In the genomic region with DNA sequence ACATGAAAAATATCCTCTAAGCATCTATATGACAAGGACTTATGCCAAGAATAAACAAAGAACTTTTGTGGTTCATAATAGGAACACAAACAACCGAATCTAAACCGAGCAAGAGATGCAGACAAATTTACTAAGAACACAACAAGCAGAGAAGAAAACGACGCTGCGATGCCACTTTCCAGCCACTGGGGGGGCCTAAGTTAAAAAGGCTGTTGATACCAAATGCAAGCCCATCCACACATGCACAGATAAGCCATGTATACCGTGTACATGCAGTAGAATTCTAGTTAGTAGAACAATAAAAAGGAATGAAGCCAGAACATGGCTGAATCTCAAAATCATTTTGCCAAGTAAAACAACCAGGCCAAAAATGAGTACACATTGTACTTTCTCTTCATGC, we compare ENCODE assay signal across 13 mouse cellular contexts. TPM values are rescaled to one million over a fixed set of nuclear protein-coding genes. Genes with fewer than 3 reads are reported as not detected.
DNase-seq lines count a peak whose midpoint lies in the region; ATAC-seq and TF ChIP-seq lines count a peak whose summit lies in the region.
"Had no signal": no experiment of that assay in that cellular context is flagged by ENCODE, and none has a peak within 500 bp of the region (broad histone marks: within the 10 kb centered on the region; RNA-seq: fewer than 3 reads in every experiment).

No protein-coding gene starts in this region.

- no peak overlapping the region for H3K27ac ChIP-seq in heart, postnatal 0 days (ENCODE audit: low read depth)
- no peak overlapping the region for H3K27ac ChIP-seq in lung, postnatal 0 days (ENCODE audit: low read length)
- H3K27ac ChIP-seq in limb, embryonic 14.5 days (replicated peaks; ENCODE audit: low read depth, low read length), result no peak overlapping the region
- H3K27ac ChIP-seq: forebrain, embryonic 12.5 days had no signal

- no peaks in the 10 kb centered on the region for H3K4me1 ChIP-seq in heart, postnatal 0 days (ENCODE audit: control insufficient read depth, insufficient read depth)
- no peaks in the 10 kb centered on the region for H3K4me1 ChIP-seq in lung, postnatal 0 days (ENCODE audit: insufficient read depth, low read depth, low read length)
- H3K4me1 ChIP-seq in lung, adult 2 months (ENCODE audit: control insufficient read depth, insufficient read depth, low read length), result no peaks in the 10 kb centered on the region
- no peaks in the 10 kb centered on the region for H3K4me1 ChIP-seq in limb, embryonic 14.5 days (ENCODE audit: control insufficient read depth, insufficient read depth, low read length)
- H3K4me1 ChIP-seq: forebrain, embryonic 12.5 days had no signal

- 31% methylated on average over 6 of the region's 6 CpGs for WGBS in heart, postnatal 0 days
- WGBS in lung, postnatal 0 days, result 24% methylated on average over 6 of the region's 6 CpGs
- WGBS in lung, adult 2 months, result 27% methylated on average over 6 of the region's 6 CpGs
- 30% methylated on average over 6 of the region's 6 CpGs for WGBS in limb, embryonic 14.5 days

- no peak for ATAC-seq in heart, postnatal 0 days (ENCODE audit: insufficient read depth, low read depth)
- ATAC-seq in lung, postnatal 0 days, result no peak
- no peak for ATAC-seq in limb, embryonic 14.5 days (ENCODE audit: low FRiP score, low read depth)
- ATAC-seq: inflammation-experienced regulatory T-cells, adult 6 months had no signal

- intact Hi-C loops in left cerebral cortex, postnatal 36 days (cut with DNase I), result no loop called here

- H3K9me3 ChIP-seq in heart, postnatal 0 days (replicated peaks; ENCODE audit: control insufficient read depth, low read length), result no peaks in the 10 kb centered on the region
- no peaks in the 10 kb centered on the region for H3K9me3 ChIP-seq in lung, postnatal 0 days (ENCODE audit: low read length)
- H3K9me3 ChIP-seq in limb, embryonic 14.5 days (ENCODE audit: control insufficient read depth, low read length), result no peaks in the 10 kb centered on the region
- H3K9me3 ChIP-seq: forebrain, embryonic 12.5 days had no signal

- no peak for TF ChIP-seq POLR2A in lung, adult 2 months (IDR thresholded peaks at IDR 0.05; ENCODE audit: borderline replicate concordance, extremely low read depth, low read depth, low read length)
- no peak for TF ChIP-seq POLR2A in limb, embryonic 14.5 days (IDR thresholded peaks at IDR 0.05; ENCODE audit: borderline replicate concordance, extremely low read depth, insufficient read depth, insufficient read length)

- no peak overlapping the region for H3K4me3 ChIP-seq in heart, postnatal 0 days (ENCODE audit: low read depth, low read length)
- H3K4me3 ChIP-seq in lung, postnatal 0 days (ENCODE audit: low read depth, low read length), result no peak overlapping the region
- H3K4me3 ChIP-seq in lung, adult 2 months (replicated peaks; ENCODE audit: extremely low read depth, low read depth, low read length), result no peak overlapping the region
- no peak overlapping the region for H3K4me3 ChIP-seq in limb, embryonic 14.5 days (replicated peaks; ENCODE audit: low read length)
- H3K4me3 ChIP-seq: forebrain, embryonic 12.5 days had no signal

- no peaks in the 10 kb centered on the region for H3K27me3 ChIP-seq in heart, postnatal 0 days (ENCODE audit: control insufficient read depth, insufficient read depth, low read length)
- no peaks in the 10 kb centered on the region for H3K27me3 ChIP-seq in lung, postnatal 0 days (replicated peaks; ENCODE audit: insufficient read depth, low read length)
- no peaks in the 10 kb centered on the region for H3K27me3 ChIP-seq in limb, embryonic 14.5 days (ENCODE audit: control insufficient read depth, insufficient read depth, low read length)
- H3K27me3 ChIP-seq: forebrain, embryonic 12.5 days had no signal

- H3K9ac ChIP-seq in heart, postnatal 0 days (replicated peaks; ENCODE audit: low read depth, low read length), result no peak overlapping the region
- H3K9ac ChIP-seq in lung, postnatal 0 days (replicated peaks; ENCODE audit: low read depth), result no peak overlapping the region
- no peak overlapping the region for H3K9ac ChIP-seq in limb, embryonic 14.5 days (ENCODE audit: low read depth, low read length, severe bottlenecking)
- H3K9ac ChIP-seq: forebrain, embryonic 12.5 days had no signal

- DNase-seq in heart, postnatal 0 days (ENCODE audit: low spot score), result no peak
- DNase-seq in heart, postnatal 4 days, result no peak
- DNase-seq in lung, postnatal 0 days (ENCODE audit: low spot score), result no peak
- DNase-seq in lung, adult 2 months, result no peak
- DNase-seq in NIH3T3 (ENCODE audit: low read depth), result peak; percentile 43
- peak; percentile 20 for DNase-seq in limb, embryonic 14.5 days (ENCODE audit: low spot score)
- no peak for DNase-seq in ovary, adult 18-20 months (ENCODE audit: low spot score)
- DNase-seq in left cerebral cortex, postnatal 36 days (ENCODE audit: low spot score in 2 of 2), result no peak
- DNase-seq: adrenal gland, postnatal 14 days; lung, postnatal 4 days; right cerebral cortex, postnatal 14 days had no signal

- TF ChIP-seq EP300 in heart, postnatal 0 days (IDR thresholded peaks at IDR 0.05; ENCODE audit: low read depth), result no peak
- no peak for TF ChIP-seq EP300 in lung, postnatal 0 days (IDR thresholded peaks at IDR 0.05)

- TF ChIP-seq CTCF in heart, postnatal 0 days (IDR thresholded peaks at IDR 0.05; ENCODE audit: low read depth), result peak; percentile 21; the same call in 1 of the 2 replicates
- TF ChIP-seq CTCF in lung, postnatal 0 days (IDR thresholded peaks at IDR 0.05), result peak; percentile 45
- TF ChIP-seq CTCF in lung, adult 2 months (IDR thresholded peaks at IDR 0.05; ENCODE audit: insufficient read depth, low read length), result no peak

- no peaks in the 10 kb centered on the region for H3K36me3 ChIP-seq in heart, postnatal 0 days (replicated peaks; ENCODE audit: control insufficient read depth, insufficient read depth, low read length)
- H3K36me3 ChIP-seq in lung, postnatal 0 days (ENCODE audit: insufficient read depth, low read length), result no peaks in the 10 kb centered on the region
- H3K36me3 ChIP-seq in limb, embryonic 14.5 days (ENCODE audit: control insufficient read depth, insufficient read depth, low read length), result no peaks in the 10 kb centered on the region
- H3K36me3 ChIP-seq: forebrain, embryonic 12.5 days had no signal

- no peak overlapping the region for H3K4me2 ChIP-seq in heart, postnatal 0 days (ENCODE audit: low read depth, low read length)
- no peak overlapping the region for H3K4me2 ChIP-seq in lung, postnatal 0 days (replicated peaks; ENCODE audit: low read depth, low read length)
- no peak overlapping the region for H3K4me2 ChIP-seq in limb, embryonic 14.5 days (replicated peaks; ENCODE audit: low read depth, low read length, severe bottlenecking)
- H3K4me2 ChIP-seq: forebrain, embryonic 12.5 days had no signal

RNA-seq across cellular contexts. Expression of a gene that starts 35.2 kb away (rescaled TPM):
- 2.4 and 3.1 TPM in 2 replicates for total RNA-seq in heart, postnatal 0 days (2014; rRNA removed; ENCODE audit: low replicate concordance)
- polyA plus RNA-seq in heart, postnatal 0 days (2015; fragmentation: Nextera tagmentation; extraction: Ambion mirVana), result 3.8 and 3.9 TPM in 2 replicates
- total RNA-seq in heart, postnatal 4 days (2021), result 10 to 100 TPM; 10.7 to 13.0 TPM
- 1.1 and 1.7 TPM in 2 replicates for polyA plus RNA-seq in lung, postnatal 0 days (2015; fragmentation: Nextera tagmentation; extraction: Ambion mirVana)
- 0.15 and 0.46 TPM in 2 replicates for polyA plus RNA-seq in lung, adult 2 months (2012; rRNA removed)
- 9.9 and 16.1 TPM in 2 replicates for polyA plus RNA-seq in limb, embryonic 14.5 days (2012; rRNA removed)
- polyA plus RNA-seq in limb, embryonic 14.5 days (2014; fragmentation: Nextera tagmentation; extraction: Ambion mirVana), result 14.1 and 16.2 TPM in 2 replicates
- under 1 TPM; 0.25 TPM for total RNA-seq in left cerebral cortex, postnatal 36 days (2021)

Comparison
In these comparisons a context has a peak if more than half of its experiments do, and no peak if none do; other contexts are left out.
1. DNase-seq: peak in NIH3T3 (single experiment) and limb, embryonic 14.5 days (single experiment); none in heart, postnatal 0 days (single experiment), heart, postnatal 4 days (single experiment), lung, postnatal 0 days (single experiment), lung, adult 2 months (single experiment), ovary, adult 18-20 months (single experiment) and left cerebral cortex, postnatal 36 days (0 of 2).